Mouse (Mus musculus) kidney, embryonic 14.5 days (tissue): ENCODE measurements at regions not wholly inside any gene's neighbourhood (a gene's known extent, or its start where the extent isn't known, plus 50 kb on each side); places are given as distances from the start of the nearest gene placed in this dataset.

Source experiments
- ATAC-seq: fragments of 200-750 bp; cut with Nextera tagmentation; 2 replicates; pipeline ENCODE4 v1.8.0; 2017; ENCODE audit warnings: moderate number of reproducible peaks, mild to moderate bottlenecking, moderate TSS enrichment, moderate library complexity; ENCODE audit not compliant: low FRiP score, low TSS enrichment
- H3K27ac ChIP-seq: fragments of 300-500 bp; sonication (generic); 2 replicates; pipeline ENCODE4 v1.5.1; 2014; ENCODE audit warnings: low read depth, mild to moderate bottlenecking, low read length, moderate library complexity, mixed read lengths
- H3K27me3 ChIP-seq: fragments of 300-500 bp; sonication (generic); 2 replicates; pipeline ENCODE4 v1.6.1; 2014; ENCODE audit warnings: mild to moderate bottlenecking, low read length; ENCODE audit not compliant: control insufficient read depth, insufficient read depth
- H3K36me3 ChIP-seq: fragments of 300-500 bp; sonication (generic); 2 replicates; pipeline ENCODE4 v1.6.1; 2014; ENCODE audit warnings: low read length, mixed read lengths; ENCODE audit not compliant: control insufficient read depth, insufficient read depth
- H3K4me1 ChIP-seq: fragments of 300-500 bp; sonication (generic); 2 replicates; pipeline ENCODE4 v1.6.1; 2014; ENCODE audit warnings: low read length, mixed read lengths; ENCODE audit not compliant: control insufficient read depth, insufficient read depth
- H3K4me2 ChIP-seq: fragments of 300-500 bp; sonication (generic); replicated peaks from 2 replicates; pipeline ENCODE4 v1.6.1; 2014; ENCODE audit warnings: low read depth, mild to moderate bottlenecking, low read length
- H3K4me3 ChIP-seq: fragments of 300-500 bp; sonication (generic); 2 replicates; pipeline ENCODE4 v1.5.1; 2014; ENCODE audit warnings: mild to moderate bottlenecking, low read length
- H3K9ac ChIP-seq: fragments of 300-500 bp; sonication (generic); 2 replicates; pipeline ENCODE4 v1.6.1; 2014; ENCODE audit warnings: low read depth, mild to moderate bottlenecking, low read length, moderate library complexity
- H3K9me3 ChIP-seq: fragments of 300-500 bp; sonication (generic); 2 replicates; pipeline ENCODE4 v1.6.1; 2016; ENCODE audit warnings: low read length; ENCODE audit not compliant: control insufficient read depth
- WGBS: fragments of 180-500 bp; shearing (Covaris S2); extraction: QIAGEN DNeasy Blood & Tissue Kit; methylation state at CpG from one replicate; pipeline ENCODE4 v1.1.7; 2014; 5-methylcytosine and 5-hydroxymethylcytosine counted together

DNA sequence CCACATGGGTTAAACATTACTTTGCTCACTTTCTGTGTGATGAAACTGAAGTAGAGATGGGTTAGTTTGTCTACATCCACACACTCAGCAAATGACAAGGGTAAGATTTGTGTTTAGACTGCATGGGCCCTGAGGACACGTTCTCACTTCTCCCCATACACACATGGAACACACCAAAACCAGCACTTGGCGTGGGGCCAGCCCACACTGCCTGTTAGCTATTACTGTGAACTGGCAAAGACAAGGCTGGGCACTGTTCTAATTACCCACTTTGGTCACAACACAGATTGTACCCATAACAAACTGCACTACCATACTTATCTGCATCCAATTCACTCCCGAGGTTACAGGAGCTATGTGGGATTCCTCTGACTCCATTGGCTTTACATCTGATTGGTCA, 430.4 kb downstream of the Etnk1 start:
- no peak overlapping the region for H3K27ac ChIP-seq
- no peaks in the 10 kb centered on the region for H3K4me1 ChIP-seq
- no peaks in the 10 kb centered on the region for H3K27me3 ChIP-seq
- no peaks in the 10 kb centered on the region for H3K9me3 ChIP-seq
- no peaks in the 10 kb centered on the region for H3K36me3 ChIP-seq
- no peak overlapping the region for H3K9ac ChIP-seq
- WGBS, result 90% methylated on average over 3 of the region's 3 CpGs
- H3K4me2 ChIP-seq, result no peak overlapping the region
- H3K4me3 ChIP-seq, result no peak overlapping the region
- ATAC-seq, result no peak

DNA sequence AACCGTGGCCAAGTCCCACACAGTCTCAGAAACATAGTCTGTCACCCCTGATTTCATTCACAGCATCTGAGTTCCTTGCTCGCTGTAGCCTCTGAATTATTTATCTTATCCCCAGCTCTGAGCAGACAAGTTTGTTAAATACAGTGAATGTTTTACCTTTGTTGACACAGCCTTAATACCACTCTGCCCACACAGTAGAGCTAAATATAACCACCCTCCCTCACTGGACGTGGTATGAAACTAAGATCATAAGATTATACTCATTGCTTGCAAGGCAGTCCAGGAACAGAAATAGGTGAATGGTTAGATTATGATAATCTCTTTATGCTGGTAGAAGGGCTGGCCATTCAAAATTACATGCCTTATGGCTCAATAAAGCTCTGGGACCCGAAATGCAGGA, 431.9 kb downstream of the Etnk1 start:
- Histone ChIP-seq H3K4me2 (no peak overlapping the region), H3K4me1 (no peaks in the 10 kb centered on the region), H3K27ac (no peak overlapping the region), H3K9me3 (no peaks in the 10 kb centered on the region), H3K4me3 (no peak overlapping the region), H3K36me3 (no peaks in the 10 kb centered on the region), H3K9ac (no peak overlapping the region), H3K27me3 (no peaks in the 10 kb centered on the region)
- 70% methylated on average over 4 of the region's 4 CpGs for WGBS
- ATAC-seq, result no peak

DNA sequence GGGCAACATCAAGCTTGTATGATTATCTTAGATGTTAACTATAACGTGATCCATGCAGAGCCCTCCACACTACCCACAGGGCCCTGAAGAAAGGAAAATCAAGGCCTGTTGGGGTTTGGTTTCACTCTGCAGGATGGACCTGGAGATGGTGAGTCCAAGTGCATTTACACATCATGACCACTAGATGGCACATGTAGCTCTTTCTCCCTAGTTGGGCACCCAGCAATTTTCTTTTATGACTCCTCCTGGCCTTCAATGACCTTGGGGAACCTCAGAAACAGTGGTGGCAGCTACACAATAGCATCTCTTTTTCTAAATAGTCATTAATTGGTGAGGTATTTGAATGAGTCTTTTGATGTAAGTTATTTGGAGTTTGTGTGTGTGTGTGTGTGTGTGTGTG, 442.1 kb downstream of the Etnk1 start:
- Histone ChIP-seq H3K27me3 (no peaks in the 10 kb centered on the region), H3K9me3 (no peaks in the 10 kb centered on the region), H3K36me3 (no peaks in the 10 kb centered on the region), H3K27ac (no peak overlapping the region), H3K4me1 (no peaks in the 10 kb centered on the region), H3K4me3 (no peak overlapping the region), H3K9ac (no peak overlapping the region), H3K4me2 (no peak overlapping the region)
- ATAC-seq, result no peak
- WGBS, result 100% methylated on average over 1 of the region's 1 CpGs

DNA sequence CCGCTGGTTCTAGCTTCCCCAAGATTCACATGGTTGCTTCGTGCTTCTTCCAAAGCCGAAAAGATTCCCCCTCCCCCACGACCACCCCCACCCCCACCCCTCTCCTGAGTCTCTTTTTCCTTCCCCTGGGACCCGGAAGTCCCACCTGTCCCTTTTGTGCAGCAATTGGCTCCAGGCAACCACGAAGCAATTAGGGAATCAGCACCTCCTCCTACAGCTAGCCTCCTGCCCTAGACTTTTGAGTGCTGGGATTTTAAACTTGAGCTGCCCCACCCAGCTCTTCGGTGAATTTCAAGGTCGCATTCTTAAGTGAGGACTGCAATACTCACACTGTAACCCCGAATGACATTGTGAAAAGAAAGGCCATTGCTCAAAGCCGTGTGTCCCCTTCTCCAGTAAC, 445.9 kb downstream of the Etnk1 start:
- no peaks in the 10 kb centered on the region for H3K36me3 ChIP-seq
- no peaks in the 10 kb centered on the region for H3K4me1 ChIP-seq
- H3K27ac ChIP-seq, result no peak overlapping the region
- H3K4me2 ChIP-seq, result no peak overlapping the region
- no peak for ATAC-seq
- H3K9ac ChIP-seq, result no peak overlapping the region
- no peak overlapping the region for H3K4me3 ChIP-seq
- 70% methylated on average over 10 of the region's 10 CpGs for WGBS
- no peaks in the 10 kb centered on the region for H3K27me3 ChIP-seq
- no peaks in the 10 kb centered on the region for H3K9me3 ChIP-seq

DNA sequence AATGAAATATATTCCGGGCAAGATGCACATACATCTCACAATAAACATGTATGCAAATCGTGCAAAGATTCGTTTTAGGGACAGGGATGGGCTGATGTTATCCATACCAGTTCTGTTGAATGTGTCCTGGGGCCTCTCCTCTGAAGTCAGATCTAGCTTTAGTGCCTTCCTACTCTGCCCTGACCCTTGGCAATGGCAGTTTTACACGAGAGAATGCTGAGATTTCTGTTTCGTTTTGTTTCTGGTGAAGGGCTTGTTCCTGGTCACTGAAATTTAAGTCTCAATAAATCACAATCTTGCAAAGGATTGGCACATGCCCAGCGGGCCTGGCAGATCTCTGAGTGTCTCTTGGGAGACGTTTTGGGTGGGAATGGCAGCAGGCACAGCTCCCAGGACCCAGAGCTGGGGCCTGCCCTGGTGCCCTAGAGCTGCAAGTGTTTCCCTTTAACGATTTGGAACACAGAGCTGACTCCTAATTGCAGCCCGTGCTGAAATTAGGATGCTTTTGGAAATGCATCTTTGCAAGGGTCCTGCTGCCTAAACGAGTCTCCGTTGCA, 447.5 kb downstream of the Etnk1 start:
- Histone ChIP-seq H3K27ac (no peak overlapping the region), H3K9me3 (no peaks in the 10 kb centered on the region), H3K36me3 (no peaks in the 10 kb centered on the region), H3K4me3 (no peak overlapping the region), H3K4me2 (no peak overlapping the region), H3K27me3 (no peaks in the 10 kb centered on the region), H3K4me1 (no peaks in the 10 kb centered on the region), H3K9ac (no peak overlapping the region)
- WGBS, result 65% methylated on average over 11 of the region's 11 CpGs
- no peak for ATAC-seq

DNA sequence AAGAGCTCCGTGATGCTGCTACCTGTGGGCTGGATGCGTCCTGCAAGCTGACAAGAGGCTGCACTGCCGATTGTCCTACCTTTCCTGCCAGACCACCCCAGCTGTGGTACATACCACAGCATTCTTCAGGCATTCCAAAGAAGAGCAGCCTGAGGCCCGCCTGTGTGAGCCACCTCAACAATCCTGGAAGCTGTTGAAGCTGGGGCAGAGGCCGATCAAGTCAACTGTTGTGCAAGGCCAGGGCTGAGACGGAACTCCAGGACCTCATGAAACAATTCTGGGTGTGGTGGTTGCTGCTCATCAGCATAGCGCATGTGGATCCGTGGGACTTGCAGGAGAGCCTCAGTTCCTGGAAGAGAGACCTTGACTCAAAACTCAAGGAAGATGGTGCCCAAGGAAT, 448.3 kb downstream of the Etnk1 start:
- no peak for ATAC-seq
- no peak overlapping the region for H3K4me2 ChIP-seq
- H3K9ac ChIP-seq, result no peak overlapping the region
- H3K36me3 ChIP-seq, result no peaks in the 10 kb centered on the region
- H3K4me3 ChIP-seq, result no peak overlapping the region
- no peaks in the 10 kb centered on the region for H3K4me1 ChIP-seq
- H3K27ac ChIP-seq, result no peak overlapping the region
- no peaks in the 10 kb centered on the region for H3K27me3 ChIP-seq
- 80% methylated on average over 8 of the region's 8 CpGs for WGBS
- no peaks in the 10 kb centered on the region for H3K9me3 ChIP-seq

DNA sequence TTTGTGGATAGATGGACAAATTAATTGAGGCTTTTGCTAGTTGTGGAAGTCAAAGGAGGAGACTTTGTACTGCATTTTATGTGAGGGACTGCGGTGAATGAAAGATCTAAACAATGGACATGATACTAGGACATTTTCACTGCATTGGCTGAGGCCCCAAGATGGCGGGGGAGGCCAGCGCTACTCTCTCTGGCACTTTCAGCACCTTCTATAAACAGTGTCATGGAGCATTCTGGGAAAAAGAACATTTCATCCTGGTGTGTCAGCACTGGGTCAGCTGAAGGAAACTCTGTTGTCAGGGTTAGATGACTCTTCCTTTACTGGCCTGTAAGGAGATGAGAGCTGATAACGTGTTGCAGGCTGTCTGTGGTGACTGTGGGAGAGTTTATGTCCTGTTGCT, 449.4 kb downstream of the Etnk1 start:
- Histone ChIP-seq H3K9me3 (no peaks in the 10 kb centered on the region), H3K27ac (no peak overlapping the region), H3K4me1 (no peaks in the 10 kb centered on the region), H3K4me3 (no peak overlapping the region), H3K9ac (no peak overlapping the region), H3K36me3 (no peaks in the 10 kb centered on the region), H3K4me2 (no peak overlapping the region), H3K27me3 (no peaks in the 10 kb centered on the region)
- WGBS, result 81% methylated on average over 4 of the region's 4 CpGs
- ATAC-seq, result no peak

DNA sequence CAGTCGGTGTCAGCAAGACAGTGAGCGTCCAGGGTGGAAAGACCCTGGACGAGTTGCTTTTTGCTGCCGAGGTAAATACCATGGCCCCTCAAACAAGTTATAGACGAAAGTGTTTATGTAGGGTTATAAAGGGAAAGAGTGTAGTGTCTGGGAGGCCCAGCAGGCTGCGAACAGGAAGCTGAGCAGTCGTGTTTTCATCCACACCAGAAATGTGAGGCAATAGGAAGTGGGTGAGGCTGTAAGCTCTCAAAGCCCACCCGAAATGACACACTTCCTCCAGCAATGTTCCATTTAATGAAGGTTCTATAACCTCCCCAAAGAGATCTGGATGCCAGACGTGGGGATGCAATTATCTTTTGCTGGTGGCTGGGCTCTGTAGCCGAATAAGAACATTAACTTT, 451.5 kb downstream of the Etnk1 start:
- no peak overlapping the region for H3K4me2 ChIP-seq
- H3K4me3 ChIP-seq, result no peak overlapping the region
- 54% methylated on average over 10 of the region's 10 CpGs for WGBS
- no peak overlapping the region for H3K9ac ChIP-seq
- H3K4me1 ChIP-seq, result no peaks in the 10 kb centered on the region
- no peaks in the 10 kb centered on the region for H3K27me3 ChIP-seq
- H3K9me3 ChIP-seq, result no peaks in the 10 kb centered on the region
- ATAC-seq, result no peak
- no peaks in the 10 kb centered on the region for H3K36me3 ChIP-seq
- no peak overlapping the region for H3K27ac ChIP-seq

DNA sequence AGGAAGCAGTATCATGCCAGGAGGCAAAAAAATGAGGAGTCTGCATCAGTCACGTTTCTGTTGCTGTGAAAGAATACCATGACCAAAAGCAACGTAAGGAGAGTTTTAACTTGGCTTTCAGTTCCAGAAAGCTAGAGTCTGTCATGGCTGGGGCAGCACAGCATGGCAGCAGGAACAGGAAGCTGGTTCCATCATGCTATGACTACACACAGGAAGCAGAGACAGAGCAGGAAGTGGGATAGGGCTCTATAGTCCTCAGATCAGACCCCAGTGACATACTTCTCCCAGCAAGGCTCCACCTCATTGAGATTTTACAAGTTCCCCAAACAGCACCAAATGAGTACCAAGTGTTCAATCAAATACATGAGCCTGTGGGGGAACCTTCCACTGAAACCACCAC, 453.6 kb downstream of the Etnk1 start:
- Histone ChIP-seq H3K4me3 (no peak overlapping the region), H3K27me3 (no peaks in the 10 kb centered on the region), H3K36me3 (no peaks in the 10 kb centered on the region), H3K4me1 (no peaks in the 10 kb centered on the region), H3K9ac (no peak overlapping the region), H3K4me2 (no peak overlapping the region), H3K9me3 (no peaks in the 10 kb centered on the region), H3K27ac (no peak overlapping the region)
- ATAC-seq, result no peak
- 82% methylated on average over 2 of the region's 2 CpGs for WGBS

DNA sequence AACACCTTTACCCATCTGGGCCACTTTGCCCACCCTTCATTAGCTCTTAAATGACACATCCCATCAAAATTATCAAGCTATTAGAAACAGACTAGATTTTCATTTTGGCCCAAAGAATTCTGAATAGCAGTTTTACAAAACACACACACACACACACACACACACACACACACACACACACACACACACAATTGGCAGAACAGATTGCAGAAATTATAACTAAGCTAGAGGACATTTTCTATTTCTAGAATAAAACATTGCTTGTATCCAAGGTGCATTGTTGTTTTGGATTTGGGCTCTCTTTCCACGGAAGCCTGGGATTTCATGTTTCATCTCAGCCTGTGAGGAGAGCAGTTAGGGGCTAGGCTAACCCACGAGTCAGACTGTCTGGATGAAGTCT, 455.1 kb downstream of the Etnk1 start:
- Histone ChIP-seq H3K36me3 (no peaks in the 10 kb centered on the region), H3K9ac (no peak overlapping the region), H3K9me3 (no peaks in the 10 kb centered on the region), H3K4me3 (no peak overlapping the region), H3K27ac (no peak overlapping the region), H3K4me1 (no peaks in the 10 kb centered on the region), H3K4me2 (no peak overlapping the region), H3K27me3 (no peaks in the 10 kb centered on the region)
- WGBS, result 74% methylated on average over 2 of the region's 2 CpGs
- no peak for ATAC-seq
